Mouse (Mus musculus): ENCODE data around the gene Pcid2.

GRCm38 (mm10) chr8:13105908-13106551 lies 771 bp upstream of the Pcid2 start:
- TF ChIP-seq CTCF (conservative IDR thresholded peaks at IDR 0.05; ENCODE audit: insufficient read depth, insufficient read length, low read depth, low read length) = no peak
- TF ChIP-seq POLR2A (IDR thresholded peaks at IDR 0.05; ENCODE audit: low read depth, low read length) = no peak
